24 mouse cellular contexts compared by ENCODE assay signal in genomic region chr1:189978244-189978643, GRCm38 (mm10).
"Had no signal": no experiment of that assay in that cellular context is flagged by ENCODE, and none has a peak within 500 bp of the region (broad histone marks: within the 10 kb centered on the region; RNA-seq: fewer than 3 reads in every experiment).

No protein-coding gene starts in this region.

- ATAC-seq: liver, embryonic 12.5 days; midbrain, embryonic 15.5 days had no signal

- H3K4me2 ChIP-seq: kidney, embryonic 15.5 days; limb, embryonic 13.5 days; liver, embryonic 12.5 days; liver, embryonic 15.5 days; lung, embryonic 15.5 days; midbrain, embryonic 15.5 days; neural tube, embryonic 12.5 days; neural tube, embryonic 15.5 days had no signal

- H3K9me3 ChIP-seq: kidney, embryonic 15.5 days; limb, embryonic 10.5 days; limb, embryonic 13.5 days; liver, embryonic 12.5 days; liver, embryonic 15.5 days; lung, embryonic 15.5 days; megakaryocyte, embryonic 14.5 days; midbrain, embryonic 15.5 days; neural tube, embryonic 12.5 days; neural tube, embryonic 15.5 days had no signal

- H3K4me3 ChIP-seq: kidney, embryonic 15.5 days; limb, embryonic 10.5 days; limb, embryonic 13.5 days; liver, embryonic 12.5 days; liver, embryonic 15.5 days; lung, embryonic 15.5 days; megakaryocyte, embryonic 14.5 days; midbrain, embryonic 15.5 days; neural tube, embryonic 12.5 days; neural tube, embryonic 15.5 days had no signal

- H3K27ac ChIP-seq: kidney, embryonic 15.5 days; limb, embryonic 10.5 days; limb, embryonic 13.5 days; liver, embryonic 12.5 days; liver, embryonic 15.5 days; lung, embryonic 15.5 days; midbrain, embryonic 15.5 days; neural tube, embryonic 12.5 days; neural tube, embryonic 15.5 days; stomach, postnatal 0 days had no signal

- H3K27me3 ChIP-seq: liver, embryonic 12.5 days; liver, embryonic 15.5 days; lung, embryonic 15.5 days; midbrain, embryonic 15.5 days; neural tube, embryonic 12.5 days; neural tube, embryonic 15.5 days had no signal

- H3K9ac ChIP-seq: kidney, embryonic 15.5 days; limb, embryonic 13.5 days; liver, embryonic 12.5 days; liver, embryonic 15.5 days; lung, embryonic 15.5 days; midbrain, embryonic 15.5 days; neural tube, embryonic 12.5 days; neural tube, embryonic 15.5 days had no signal

- H3K4me1 ChIP-seq: kidney, embryonic 15.5 days; limb, embryonic 10.5 days; liver, embryonic 12.5 days; liver, embryonic 15.5 days; lung, embryonic 15.5 days; megakaryocyte, embryonic 14.5 days; midbrain, embryonic 15.5 days had no signal

- H3K36me3 ChIP-seq: kidney, embryonic 15.5 days; limb, embryonic 10.5 days; limb, embryonic 13.5 days; liver, embryonic 12.5 days; liver, embryonic 15.5 days; lung, embryonic 15.5 days; midbrain, embryonic 15.5 days; neural tube, embryonic 12.5 days; neural tube, embryonic 15.5 days had no signal

- DNase-seq: kidney, adult 11 months; kidney, adult 8-10 months; kidney, postnatal 10 days; kidney, postnatal 36 days; liver; lung, adult 18-20 months; lung, postnatal 10 days; lung, postnatal 36 days; right cerebral cortex, adult 18-20 months; right cerebral cortex, postnatal 14 days; right cerebral cortex, postnatal 4 days; thymus, adult 2 months; thymus, postnatal 14 days had no signal
